Comparison of ENCODE assay signal across 8 mouse cellular contexts in genomic region chr4:97772084-97772484, GRCm38 (mm10). TPM values are rescaled to one million over a fixed set of nuclear protein-coding genes. Genes with fewer than 3 reads are reported as not detected.
DNase-seq lines count a peak whose midpoint lies in the region; ATAC-seq and TF ChIP-seq lines count a peak whose summit lies in the region.

No protein-coding gene starts in this region.

- no peaks in the 10 kb centered on the region for H3K27me3 ChIP-seq in embryonic facial prominence, embryonic 14.5 days (replicated peaks; ENCODE audit: control insufficient read depth, insufficient read depth, low read length)
- H3K27me3 ChIP-seq in limb, embryonic 14.5 days (ENCODE audit: control insufficient read depth, insufficient read depth, low read length): no peaks in the 10 kb centered on the region
- 0 out of 2 replicates have a peak, but pooled peaks cover 3% of the 10 kb centered on the region for H3K27me3 ChIP-seq in midbrain, embryonic 16.5 days (ENCODE audit: control insufficient read depth, insufficient read depth, low read depth, low read length)
- H3K27me3 ChIP-seq in spleen, adult 2 months (ENCODE audit: control insufficient read depth, insufficient read depth, low read length): peaks cover 13% of the 10 kb centered on the region

- no peaks in the 10 kb centered on the region for H3K9me3 ChIP-seq in embryonic facial prominence, embryonic 14.5 days (ENCODE audit: control insufficient read depth, low read length)
- no peaks in the 10 kb centered on the region for H3K9me3 ChIP-seq in limb, embryonic 14.5 days (ENCODE audit: control insufficient read depth, low read length)
- H3K9me3 ChIP-seq in midbrain, embryonic 16.5 days (replicated peaks; ENCODE audit: control insufficient read depth, low read length, poor library complexity, severe bottlenecking): no peaks in the 10 kb centered on the region

- TF ChIP-seq POLR2A in bone marrow, adult 2 months (IDR thresholded peaks at IDR 0.05; ENCODE audit: borderline replicate concordance, control insufficient read depth, low read depth, low read length): peak; percentile 25; the same call in 1 of the 2 replicates
- TF ChIP-seq POLR2A in limb, embryonic 14.5 days (IDR thresholded peaks at IDR 0.05; ENCODE audit: borderline replicate concordance, extremely low read depth, insufficient read depth, insufficient read length): peak; percentile 37; the same call in 1 of the 2 replicates
- peak; percentile 41; the same call in 1 of the 2 replicates for TF ChIP-seq POLR2A in spleen, adult 2 months (IDR thresholded peaks at IDR 0.05; ENCODE audit: low read depth, low read length)

- H3K27ac ChIP-seq in bone marrow, adult 2 months (ENCODE audit: control insufficient read depth, insufficient read depth, low read depth, low read length, poor library complexity): peak overlapping the region; percentile 75
- H3K27ac ChIP-seq in embryonic facial prominence, embryonic 14.5 days (replicated peaks; ENCODE audit: low read depth, low read length): peak overlapping the region; percentile 98
- H3K27ac ChIP-seq in limb, embryonic 14.5 days (replicated peaks; ENCODE audit: low read depth, low read length): peak overlapping the region; percentile 94
- H3K27ac ChIP-seq in midbrain, embryonic 16.5 days (ENCODE audit: low read length): peak overlapping the region; percentile 82
- peak overlapping the region; percentile 95 for H3K27ac ChIP-seq in spleen, adult 2 months (ENCODE audit: insufficient read depth, low read length)

- no peaks in the 10 kb centered on the region for H3K4me1 ChIP-seq in bone marrow, adult 2 months (ENCODE audit: control insufficient read depth, insufficient read depth, low read length)
- H3K4me1 ChIP-seq in embryonic facial prominence, embryonic 14.5 days (ENCODE audit: control insufficient read depth, insufficient read depth, low read length): peaks cover 15% of the 10 kb centered on the region
- peaks cover 24% of the 10 kb centered on the region for H3K4me1 ChIP-seq in limb, embryonic 14.5 days (ENCODE audit: control insufficient read depth, insufficient read depth, low read length)
- peaks cover 6% of the 10 kb centered on the region; the same call in 1 of the 2 replicates for H3K4me1 ChIP-seq in midbrain, embryonic 16.5 days (ENCODE audit: control insufficient read depth, insufficient read depth, low read length)
- H3K4me1 ChIP-seq in spleen, adult 2 months (ENCODE audit: control insufficient read depth, insufficient read depth, insufficient read length): peaks cover 2% of the 10 kb centered on the region

- H3K4me2 ChIP-seq in embryonic facial prominence, embryonic 14.5 days (ENCODE audit: low read depth, low read length): peak overlapping the region; percentile 67
- H3K4me2 ChIP-seq in limb, embryonic 14.5 days (replicated peaks; ENCODE audit: low read depth, low read length, severe bottlenecking): peak overlapping the region; percentile 63
- H3K4me2 ChIP-seq in midbrain, embryonic 16.5 days (ENCODE audit: low read length): peak overlapping the region; percentile 79

- DNase-seq in 416B (ENCODE audit: low read depth): peak; percentile 97
- peak; percentile 99 for DNase-seq in embryonic facial prominence, embryonic 14.5 days (ENCODE audit: low spot score)
- peak; percentile 99 for DNase-seq in heart, adult 8-10 months (ENCODE audit: low spot score)
- DNase-seq in kidney, adult 9 months: peak; percentile 99
- peak; percentile 98 for DNase-seq in limb, embryonic 14.5 days (ENCODE audit: low spot score)
- peak; percentile 89 to 95 for DNase-seq in spleen, adult 2 months (ENCODE audit: low read depth in 1 of 2, low spot score in 2 of 2)

- H3K36me3 ChIP-seq in embryonic facial prominence, embryonic 14.5 days (ENCODE audit: control insufficient read depth, insufficient read depth, low read length): no peaks in the 10 kb centered on the region
- H3K36me3 ChIP-seq in limb, embryonic 14.5 days (ENCODE audit: control insufficient read depth, insufficient read depth, low read length): no peaks in the 10 kb centered on the region
- no peaks in the 10 kb centered on the region for H3K36me3 ChIP-seq in midbrain, embryonic 16.5 days (ENCODE audit: control insufficient read depth, insufficient read depth, low read length)
- H3K36me3 ChIP-seq in spleen, adult 2 months (ENCODE audit: control insufficient read depth, insufficient read depth, low read length): no peaks in the 10 kb centered on the region

- peak overlapping the region; percentile 64 for H3K9ac ChIP-seq in embryonic facial prominence, embryonic 14.5 days (ENCODE audit: low read depth, low read length)
- peak overlapping the region; percentile 38 for H3K9ac ChIP-seq in limb, embryonic 14.5 days (ENCODE audit: low read depth, low read length, severe bottlenecking)
- peak overlapping the region; percentile 62 for H3K9ac ChIP-seq in midbrain, embryonic 16.5 days (ENCODE audit: low read depth, low read length)

- H3K4me3 ChIP-seq in bone marrow, adult 2 months (replicated peaks; ENCODE audit: control insufficient read depth, low read depth, low read length): peak overlapping the region; percentile 83
- H3K4me3 ChIP-seq in embryonic facial prominence, embryonic 14.5 days (ENCODE audit: low read depth, low read length): peak overlapping the region; percentile 49
- H3K4me3 ChIP-seq in limb, embryonic 14.5 days (replicated peaks; ENCODE audit: low read length): peak overlapping the region; percentile 44
- peak overlapping the region; percentile 54 for H3K4me3 ChIP-seq in midbrain, embryonic 16.5 days (ENCODE audit: low read depth, low read length)
- H3K4me3 ChIP-seq in spleen, adult 2 months (ENCODE audit: extremely low read depth, insufficient read depth, insufficient read length): peak overlapping the region; percentile 82

- WGBS in bone marrow, adult 2 months: under 1% methylated on average over 25 of the region's 25 CpGs
- 0% methylated on average over 25 of the region's 25 CpGs for WGBS in embryonic facial prominence, embryonic 14.5 days
- under 1% methylated on average over 25 of the region's 25 CpGs for WGBS in limb, embryonic 14.5 days
- WGBS in midbrain, embryonic 16.5 days: under 1% methylated on average over 25 of the region's 25 CpGs
- WGBS in spleen, adult 2 months: under 1% methylated on average over 25 of the region's 25 CpGs

- ATAC-seq in embryonic facial prominence, embryonic 14.5 days (ENCODE audit: low read depth): peak; percentile 96
- ATAC-seq in limb, embryonic 14.5 days (ENCODE audit: low FRiP score, low read depth): peak; percentile 92
- ATAC-seq in midbrain, embryonic 16.5 days: peak; percentile 92

- TF ChIP-seq CTCF in bone marrow, adult 2 months (IDR thresholded peaks at IDR 0.05; ENCODE audit: control insufficient read depth, insufficient read depth, low read length): no peak
- no peak for TF ChIP-seq CTCF in spleen, adult 2 months (IDR thresholded peaks at IDR 0.05; ENCODE audit: extremely low read depth, insufficient read depth, insufficient read length, insufficient replicate concordance)

RNA-seq across cellular contexts. Expression of gene Nfia, which starts 0.5 kb away (rescaled TPM):
- 5.8 and 6.1 TPM in 2 replicates for polyA plus RNA-seq in bone marrow, adult 2 months (2011; ENCODE audit: insufficient read depth, insufficient read length, low replicate concordance, missing spikeins)
- 61.7 and 62.6 TPM in 2 replicates for polyA plus RNA-seq in embryonic facial prominence, embryonic 14.5 days (2014; fragmentation: Nextera tagmentation; extraction: Ambion mirVana)
- 100 to 1,000 TPM; 109 to 137 (median 121) TPM for total RNA-seq in heart, adult 8-10 months (2022)
- polyA plus RNA-seq in limb, embryonic 14.5 days (2012; rRNA removed): 51.9 and 74.6 TPM in 2 replicates
- polyA plus RNA-seq in limb, embryonic 14.5 days (2014; fragmentation: Nextera tagmentation; extraction: Ambion mirVana): 71.2 and 89.3 TPM in 2 replicates
- polyA plus RNA-seq in midbrain, embryonic 16.5 days (2015; fragmentation: Nextera tagmentation; extraction: Ambion mirVana): 25.8 and 26.6 TPM in 2 replicates
- 10.3 and 13.2 TPM in 2 replicates for polyA plus RNA-seq in spleen, adult 2 months (2012; rRNA removed)

RNA-seq across cellular contexts. Expression of gene E130114P18Rik, which starts 5.8 kb away (rescaled TPM):
- polyA plus RNA-seq in bone marrow, adult 2 months (2011; ENCODE audit: insufficient read depth, insufficient read length, low replicate concordance, missing spikeins): not detected in 2 replicates
- polyA plus RNA-seq in embryonic facial prominence, embryonic 14.5 days (2014; fragmentation: Nextera tagmentation; extraction: Ambion mirVana): 4.1 and 4.4 TPM in 2 replicates
- under 1 TPM in 2 of 4 experiments, not detected in 2; 0.23 to 0.41 TPM for total RNA-seq in heart, adult 8-10 months (2022)
- 2.1 and 2.2 TPM in 2 replicates for polyA plus RNA-seq in limb, embryonic 14.5 days (2012; rRNA removed)
- polyA plus RNA-seq in limb, embryonic 14.5 days (2014; fragmentation: Nextera tagmentation; extraction: Ambion mirVana): 4.6 and 4.9 TPM in 2 replicates
- 11.6 and 12.1 TPM in 2 replicates for polyA plus RNA-seq in midbrain, embryonic 16.5 days (2015; fragmentation: Nextera tagmentation; extraction: Ambion mirVana)
- polyA plus RNA-seq in spleen, adult 2 months (2012; rRNA removed): not detected in 2 replicates

Comparison
In these comparisons a context has a peak if more than half of its experiments do, and no peak if none do; other contexts are left out.
1. Peak in every context shown above with its lines: DNase-seq, ATAC-seq, H3K4me3 ChIP-seq and H3K27ac ChIP-seq.